Mouse (Mus musculus): Measurements from ENCODE around the gene Fam57b. TPM values are rescaled to one million over a fixed set of nuclear protein-coding genes. Genes with fewer than 3 reads are reported as not detected.
A peak's percentile ranks its signal among the peaks of the same experiment; 100 is the strongest.

Gene Fam57b
- polyA plus RNA-seq, 1 experiment = 108 TPM

- Histone ChIP-seq H3K4me1 (ENCODE audit: control insufficient read depth, insufficient read depth, low read length) (no peaks in the 10 kb centered on the region; the same call in 1 of the 2 replicates), H3K4me3 (ENCODE audit: insufficient read depth, low read length) (peak overlapping the region; percentile 90; the same call in 1 of the 2 replicates), H3K27ac (ENCODE audit: insufficient read depth, low read length) (no peak overlapping the region)
- TF ChIP-seq CTCF (IDR thresholded peaks at IDR 0.05; ENCODE audit: extremely low read depth, insufficient read depth, low read length) (peak; percentile 25; the same call in 1 of the 2 replicates), POLR2A (IDR thresholded peaks at IDR 0.05; ENCODE audit: extremely low read depth, insufficient read depth, low read length) (no peak)
These were observed 1.0 kb upstream of the Fam57b start for GRCm38 (mm10) chr7:126796350-126796932.

DNA sequence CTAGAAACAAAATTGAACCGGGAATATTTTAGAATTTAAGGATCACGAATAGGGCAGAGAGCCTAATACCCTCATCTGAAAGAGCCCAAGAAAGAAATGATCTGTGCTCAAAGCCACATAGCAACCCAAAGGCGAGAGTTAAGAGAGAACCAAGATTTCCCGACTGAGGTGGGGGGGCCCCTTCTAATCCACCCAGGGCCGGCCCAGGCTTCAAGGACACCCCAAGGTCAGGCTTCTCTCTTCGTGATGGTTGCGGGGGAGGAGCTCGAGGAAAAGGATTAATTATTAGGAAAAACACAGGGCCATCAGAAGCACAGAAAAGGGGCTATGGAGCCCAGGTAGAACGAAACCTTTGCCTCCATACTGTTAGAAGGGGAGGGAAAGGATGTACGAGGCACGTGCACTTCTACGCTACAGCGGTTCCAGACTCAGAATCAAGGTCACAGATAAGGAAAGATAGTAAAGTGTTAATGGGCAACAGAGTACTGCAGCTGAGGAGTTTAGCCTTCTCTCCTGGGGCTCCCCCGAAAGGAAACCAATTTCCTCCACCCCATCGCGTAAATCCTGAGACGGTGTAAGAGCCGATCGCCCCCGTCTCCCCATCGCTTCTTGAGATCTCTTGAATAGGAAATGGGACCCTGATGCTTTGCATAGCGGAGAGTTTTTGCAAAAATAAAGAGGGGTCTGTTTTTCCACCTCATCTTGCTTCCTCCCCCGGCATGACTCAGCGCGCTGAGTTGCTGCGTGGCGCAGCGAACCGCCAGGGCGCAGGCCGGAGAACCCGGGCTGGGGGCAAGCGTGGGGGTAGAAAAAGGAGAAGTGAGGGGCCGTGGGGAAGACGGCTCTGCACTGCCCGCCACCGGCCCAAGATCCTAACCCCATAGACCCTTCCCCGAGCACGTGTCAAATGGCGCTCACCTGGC is 920 bp downstream of the Fam57b start:
- H3K4me1 ChIP-seq (ENCODE audit: control insufficient read depth, insufficient read depth, low read length) = no peaks in the 10 kb centered on the region; the same call in 1 of the 2 replicates
- H3K27ac ChIP-seq (ENCODE audit: insufficient read depth, low read length) = peak overlapping the region; percentile 99
- peak overlapping the region; percentile 90 for H3K4me3 ChIP-seq (ENCODE audit: insufficient read depth, low read length)
- no peak for TF ChIP-seq CTCF (IDR thresholded peaks at IDR 0.05; ENCODE audit: extremely low read depth, insufficient read depth, low read length)
- TF ChIP-seq POLR2A (IDR thresholded peaks at IDR 0.05; ENCODE audit: extremely low read depth, insufficient read depth, low read length) = peak; percentile 28; the same call in 1 of the 2 replicates

GRCm38 (mm10) chr7:126799050-126799467 is 1.6 kb downstream of the Fam57b start:
- Histone ChIP-seq H3K27ac (ENCODE audit: insufficient read depth, low read length) (peak overlapping the region; percentile 99), H3K4me3 (ENCODE audit: insufficient read depth, low read length) (peak overlapping the region; percentile 90), H3K4me1 (ENCODE audit: control insufficient read depth, insufficient read depth, low read length) (no peaks in the 10 kb centered on the region; the same call in 1 of the 2 replicates)
- TF ChIP-seq CTCF (IDR thresholded peaks at IDR 0.05; ENCODE audit: extremely low read depth, insufficient read depth, low read length) (0 out of 2 replicates have a peak, but pooled peaks have one; percentile 0), POLR2A (IDR thresholded peaks at IDR 0.05; ENCODE audit: extremely low read depth, insufficient read depth, low read length) (peak; percentile 99)

DNA sequence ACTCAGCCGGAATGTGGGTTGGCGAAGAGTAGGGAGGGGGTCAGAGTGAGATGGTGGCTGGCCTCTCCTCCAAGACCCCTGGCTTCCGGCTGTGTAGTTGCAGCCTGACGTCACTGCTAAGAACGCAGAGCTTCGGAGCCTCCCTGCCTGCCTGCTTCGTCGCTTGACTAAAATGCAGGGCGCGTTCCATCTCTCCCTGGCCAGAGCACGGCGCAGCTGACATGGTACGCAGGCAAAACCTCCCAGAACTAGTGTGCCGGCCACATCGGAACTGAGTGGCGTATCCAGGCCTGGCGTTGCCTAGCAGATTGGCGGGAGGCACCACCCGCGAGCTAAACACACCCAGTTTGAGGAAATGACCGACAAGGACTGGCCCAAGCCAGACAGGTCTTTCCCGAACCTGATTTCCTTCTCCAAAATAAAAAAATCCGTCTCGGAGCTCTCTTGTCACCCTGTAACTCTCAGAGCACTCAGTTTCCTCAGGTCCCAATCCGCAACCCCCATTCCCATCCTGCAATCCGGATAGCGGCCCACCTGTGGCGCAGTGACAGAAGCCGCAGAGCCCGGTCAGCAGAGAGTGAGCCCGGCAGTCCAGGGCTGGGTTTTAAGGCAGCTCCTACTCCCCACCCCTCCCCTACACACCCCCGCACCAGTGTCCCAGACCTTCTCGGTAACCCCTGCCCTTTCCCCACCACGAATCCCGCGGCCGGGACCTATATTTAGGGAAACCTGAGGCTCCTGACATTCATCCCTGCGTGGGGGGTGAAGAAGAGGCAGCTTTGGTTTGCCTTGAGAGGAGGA is 2.2 kb downstream of the Fam57b start:
- peak; percentile 93 for TF ChIP-seq POLR2A (IDR thresholded peaks at IDR 0.05; ENCODE audit: extremely low read depth, insufficient read depth, low read length)
- TF ChIP-seq CTCF (IDR thresholded peaks at IDR 0.05; ENCODE audit: extremely low read depth, insufficient read depth, low read length) = peak; percentile 32; the same call in 1 of the 2 replicates
- Histone ChIP-seq H3K27ac (ENCODE audit: insufficient read depth, low read length) (peak overlapping the region; percentile 92), H3K4me1 (ENCODE audit: control insufficient read depth, insufficient read depth, low read length) (no peaks in the 10 kb centered on the region; the same call in 1 of the 2 replicates), H3K4me3 (ENCODE audit: insufficient read depth, low read length) (peak overlapping the region; percentile 90)

DNA sequence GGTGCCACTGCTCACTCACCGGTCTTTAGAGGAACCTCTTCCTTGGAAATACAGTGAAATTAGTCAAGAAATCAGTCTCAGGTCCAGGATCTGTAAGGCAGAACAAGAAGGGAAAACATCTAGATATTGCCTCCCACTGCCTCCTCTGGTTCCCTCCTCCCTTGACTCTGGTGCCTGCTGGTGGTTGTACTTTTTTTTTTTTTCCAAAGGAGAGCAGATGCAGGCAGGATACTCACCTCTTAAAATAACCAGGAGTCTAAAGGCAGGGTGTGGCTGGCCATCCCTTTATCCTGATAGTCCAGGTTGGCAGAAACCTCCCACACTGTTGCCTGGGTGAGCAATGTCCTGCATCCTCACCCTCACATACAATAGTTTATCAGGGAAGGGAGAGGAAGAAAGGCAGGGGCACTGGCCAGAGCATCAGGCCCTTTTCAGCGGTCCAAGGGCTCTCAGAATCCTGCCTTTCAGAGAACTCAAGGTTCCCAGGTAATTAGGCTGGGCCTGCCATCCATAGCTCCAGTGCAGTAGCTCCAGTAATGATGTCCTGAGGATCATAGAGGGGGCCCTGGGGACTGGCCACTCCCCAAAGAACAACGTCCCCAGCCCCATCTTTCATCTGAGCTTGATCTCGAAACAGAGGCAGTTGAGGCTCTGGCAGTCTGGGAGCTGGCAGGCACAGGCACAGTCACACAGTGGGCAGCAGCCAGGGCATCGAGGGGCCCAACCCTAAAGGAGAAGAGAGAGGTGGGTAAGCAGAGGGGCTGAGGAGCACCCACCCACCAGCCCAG is 3.0 kb downstream of the Fam57b start:
- H3K27ac ChIP-seq (ENCODE audit: insufficient read depth, low read length) = peak overlapping the region; percentile 92
- TF ChIP-seq POLR2A (IDR thresholded peaks at IDR 0.05; ENCODE audit: extremely low read depth, insufficient read depth, low read length) = peak; percentile 41; the same call in 1 of the 2 replicates
- no peak for TF ChIP-seq CTCF (IDR thresholded peaks at IDR 0.05; ENCODE audit: extremely low read depth, insufficient read depth, low read length)
- H3K4me3 ChIP-seq (ENCODE audit: insufficient read depth, low read length) = peak overlapping the region; percentile 90
- H3K4me1 ChIP-seq (ENCODE audit: control insufficient read depth, insufficient read depth, low read length) = no peaks in the 10 kb centered on the region; the same call in 1 of the 2 replicates

DNA sequence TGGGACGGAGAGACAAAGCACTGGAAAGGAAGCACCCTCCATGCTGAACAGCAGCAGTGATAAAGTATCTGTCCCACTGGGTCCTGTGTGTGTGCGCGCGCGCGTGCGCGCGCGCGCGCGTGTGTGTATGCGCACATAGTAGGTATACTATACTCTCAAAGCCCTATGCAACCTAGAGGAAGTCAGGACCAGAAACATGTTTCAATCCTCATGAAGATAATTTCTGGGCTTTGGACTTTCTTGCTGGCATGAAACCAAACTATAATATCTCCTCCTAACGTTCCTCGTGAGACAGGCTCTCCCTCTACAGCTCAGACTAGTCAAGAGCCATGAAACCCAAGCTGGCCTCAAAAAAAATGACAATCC is 3.6 kb downstream of the Fam57b start:
- Histone ChIP-seq H3K4me1 (ENCODE audit: control insufficient read depth, insufficient read depth, low read length) (no peaks in the 10 kb centered on the region; the same call in 1 of the 2 replicates), H3K4me3 (ENCODE audit: insufficient read depth, low read length) (no peak overlapping the region), H3K27ac (ENCODE audit: insufficient read depth, low read length) (peak overlapping the region; percentile 92; the same call in 1 of the 2 replicates)
- no peak for TF ChIP-seq POLR2A (IDR thresholded peaks at IDR 0.05; ENCODE audit: extremely low read depth, insufficient read depth, low read length)
- no peak for TF ChIP-seq CTCF (IDR thresholded peaks at IDR 0.05; ENCODE audit: extremely low read depth, insufficient read depth, low read length)

GRCm38 (mm10) chr7:126802134-126802889 is 4.8 kb downstream of the Fam57b start:
- TF ChIP-seq POLR2A (IDR thresholded peaks at IDR 0.05; ENCODE audit: extremely low read depth, insufficient read depth, low read length) (no peak), CTCF (IDR thresholded peaks at IDR 0.05; ENCODE audit: extremely low read depth, insufficient read depth, low read length) (no peak)
- Histone ChIP-seq H3K4me3 (ENCODE audit: insufficient read depth, low read length) (no peak overlapping the region), H3K4me1 (ENCODE audit: control insufficient read depth, insufficient read depth, low read length) (no peaks in the 10 kb centered on the region; the same call in 1 of the 2 replicates), H3K27ac (ENCODE audit: insufficient read depth, low read length) (no peak overlapping the region)

- Histone ChIP-seq H3K4me1 (ENCODE audit: control insufficient read depth, insufficient read depth, low read length) (no peaks in the 10 kb centered on the region; the same call in 1 of the 2 replicates), H3K4me3 (ENCODE audit: insufficient read depth, low read length) (no peak overlapping the region), H3K27ac (ENCODE audit: insufficient read depth, low read length) (no peak overlapping the region)
- TF ChIP-seq POLR2A (IDR thresholded peaks at IDR 0.05; ENCODE audit: extremely low read depth, insufficient read depth, low read length) (no peak), CTCF (IDR thresholded peaks at IDR 0.05; ENCODE audit: extremely low read depth, insufficient read depth, low read length) (no peak)
These were observed 5.7 kb downstream of the Fam57b start for GRCm38 (mm10) chr7:126803181-126803580.
